Mouse (Mus musculus) embryonic stem cell, embryonic (primary cell): ENCODE measurements around the gene Tmem273.

Experiments
- CTCF ChIA-PET, 4 experiments: fragments of 300-600 bp in 2 of 4; fragments of 350-600 bp in 2 of 4; sonication (Branson Sonifier 250); formaldehyde crosslinking; loops; one replicate each; lab custom pipeline; 2022; ENCODE audit warnings: inconsistent platforms in 2 of 4; lab: Charles Lee
- POLR2A ChIA-PET, 4 experiments: fragments of 300-600 bp in 2 of 4; fragments of 350-600 bp in 2 of 4; sonication (Branson Sonifier 250); formaldehyde crosslinking; loops; one replicate each; lab custom pipeline; 2022; ENCODE audit warnings: antibody characterized with exemption in 4 of 4, inconsistent platforms in 1 of 4; lab: Charles Lee

The Tmem273 gene

GRCm38 (mm10) chr14:32785556-32786130, at the start of gene Tmem273:
Gene Tmem273, plus strand, starts transcription at chr14:32785963.
- POLR2A ChIA-PET: no interaction called here
- CTCF ChIA-PET: interaction anchor here in 1 of 4 experiments (1.1 kb wide), 1 partner anchor 13 kb away, joined by 3 read pairs; no protein-coding TSS in a partner anchor

- POLR2A ChIA-PET: interaction anchor here in 1 of 4 experiments (1.1 kb wide), 1 partner anchor 249 kb away, joined by 3 read pairs; no protein-coding TSS in a partner anchor
- CTCF ChIA-PET: no interaction called here
Observed at GRCm38 (mm10) chr14:32736561-32736960, 49.2 kb upstream of the Tmem273 start.

GRCm38 (mm10) chr14:32738586-32738985, 47.2 kb upstream of the Tmem273 start:
- POLR2A ChIA-PET: no interaction called here
- CTCF ChIA-PET: no interaction called here

GRCm38 (mm10) chr14:32748519-32748918, 37.2 kb upstream of the Tmem273 start:
- CTCF ChIA-PET: interaction anchor here in 1 of 4 experiments (0.6 kb wide), 1 partner anchor 26 kb away, joined by 3 read pairs; no protein-coding TSS in a partner anchor
- POLR2A ChIA-PET: no interaction called here

- ChIA-PET CTCF (interaction anchor here in 1 of 4 experiments (0.6 kb wide), 1 partner anchor 22 kb away, joined by 3 read pairs; no protein-coding TSS in a partner anchor), POLR2A (no interaction called here)
Observed at GRCm38 (mm10) chr14:32750727-32751126, 35.0 kb upstream of the Tmem273 start.

GRCm38 (mm10) chr14:32754286-32754685, 31.5 kb upstream of the Tmem273 start:
- CTCF ChIA-PET: no interaction called here
- POLR2A ChIA-PET: interaction anchor here in 2 of 4 experiments (0.6 kb wide), 2 partner anchors 24 to 124 kb away, joined by 3 to 5 read pairs; no protein-coding TSS in a partner anchor

- ChIA-PET POLR2A (no interaction called here), CTCF (no interaction called here)
Observed at GRCm38 (mm10) chr14:32762177-32762576, 23.6 kb upstream of the Tmem273 start.

- ChIA-PET POLR2A (no interaction called here), CTCF (interaction anchor here in 1 of 4 experiments (0.6 kb wide), 1 partner anchor 263 kb away, joined by 6 read pairs; no protein-coding TSS in a partner anchor)
Observed at GRCm38 (mm10) chr14:32770563-32770962, 15.2 kb upstream of the Tmem273 start.

- CTCF ChIA-PET: interaction anchor here in 1 of 4 experiments (1.2 to 1.4 kb wide), 2 partner anchors 14 to 188 kb away, joined by 3 to 4 read pairs; partner anchors contain the start of gene Tmem273
- POLR2A ChIA-PET: no interaction called here
Observed at GRCm38 (mm10) chr14:32772085-32772484, 13.7 kb upstream of the Tmem273 start.

- ChIA-PET CTCF (interaction anchor here in 2 of 4 experiments (0.6 to 1.4 kb wide), 5 partner anchors 13 to 378 kb away, joined by 3 to 4 read pairs (median 3); partner anchors contain the start of gene Tmem273 (in 1 of the 2)), POLR2A (interaction anchor here in 1 of 4 experiments (0.6 kb wide), 1 partner anchor 532 kb away, joined by 3 read pairs; no protein-coding TSS in a partner anchor)
Observed at GRCm38 (mm10) chr14:32772791-32773190, 13.0 kb upstream of the Tmem273 start.

- CTCF ChIA-PET: interaction anchor here in 1 of 4 experiments (1.0 to 1.4 kb wide), 3 partner anchors 12 to 260 kb away, joined by 3 to 4 read pairs (median 3); partner anchors contain the start of gene Tmem273
- POLR2A ChIA-PET: interaction anchor here in 1 of 4 experiments (0.6 kb wide), 1 partner anchor 531 kb away, joined by 3 read pairs; no protein-coding TSS in a partner anchor
Observed at GRCm38 (mm10) chr14:32773456-32773855, 12.3 kb upstream of the Tmem273 start.

GRCm38 (mm10) chr14:32776077-32776476, 9.7 kb upstream of the Tmem273 start:
- CTCF ChIA-PET: interaction anchor here in 1 of 4 experiments (1.2 kb wide), 1 partner anchor 167 kb away, joined by 3 read pairs; no protein-coding TSS in a partner anchor
- POLR2A ChIA-PET: interaction anchor here in 1 of 4 experiments (0.6 kb wide), 1 partner anchor 128 kb away, joined by 7 read pairs; no protein-coding TSS in a partner anchor

- CTCF ChIA-PET: no interaction called here
- POLR2A ChIA-PET: no interaction called here
Observed at GRCm38 (mm10) chr14:32778362-32778761, 7.4 kb upstream of the Tmem273 start.

- POLR2A ChIA-PET: interaction anchor here in 1 of 4 experiments (1.5 kb wide), 1 partner anchor 18 kb away, joined by 3 read pairs; no protein-coding TSS in a partner anchor
- CTCF ChIA-PET: no interaction called here
Observed at GRCm38 (mm10) chr14:32782866-32783265, 2.9 kb upstream of the Tmem273 start.

- POLR2A ChIA-PET: interaction anchor here in 1 of 4 experiments (1.5 kb wide), 1 partner anchor 17 kb away, joined by 3 read pairs; no protein-coding TSS in a partner anchor
- CTCF ChIA-PET: no interaction called here
Observed at GRCm38 (mm10) chr14:32784130-32784747, 1.5 kb upstream of the Tmem273 start.

- ChIA-PET POLR2A (no interaction called here), CTCF (no interaction called here)
Observed at GRCm38 (mm10) chr14:32784748-32785134, 1.0 kb upstream of the Tmem273 start.

- POLR2A ChIA-PET: no interaction called here
- CTCF ChIA-PET: interaction anchor here in 1 of 4 experiments (0.5 to 0.6 kb wide), 2 partner anchors 8 to 98 kb away, joined by 4 to 6 read pairs; no protein-coding TSS in a partner anchor
Observed at GRCm38 (mm10) chr14:32787691-32788090, 1.9 kb downstream of the Tmem273 start.

- CTCF ChIA-PET: no interaction called here
- POLR2A ChIA-PET: interaction anchor here in 1 of 4 experiments (1.4 to 1.7 kb wide), 2 partner anchors 9 to 10 kb away, joined by 3 to 4 read pairs; no protein-coding TSS in a partner anchor
Observed at GRCm38 (mm10) chr14:32796375-32796774, 10.6 kb downstream of the Tmem273 start.

GRCm38 (mm10) chr14:32797803-32798202, 12.0 kb downstream of the Tmem273 start:
- POLR2A ChIA-PET: no interaction called here

More at GRCm38 (mm10) chr14:32797803-32798202, 12.0 kb downstream of the Tmem273 start:
- CTCF ChIA-PET: no interaction called here
